Mouse (Mus musculus): ENCODE measurements around the gene Map3k5.

Map3k5 gene

GRCm38 (mm10) chr10:19935821-19936367, 1.6 kb downstream of the Map3k5 start:
- DNase-seq (ENCODE audit: low read depth): no peak

GRCm38 (mm10) chr10:19936961-19937708, 2.9 kb downstream of the Map3k5 start:
- DNase-seq (ENCODE audit: low read depth): no peak

GRCm38 (mm10) chr10:19938738-19939137, 4.5 kb downstream of the Map3k5 start:
- DNase-seq (ENCODE audit: low read depth): no peak

- DNase-seq (ENCODE audit: low read depth): peak; percentile 69
Measured at GRCm38 (mm10) chr10:19939282-19939705, 5.0 kb downstream of the Map3k5 start.

GRCm38 (mm10) chr10:19940127-19940526, 5.9 kb downstream of the Map3k5 start:
- DNase-seq (ENCODE audit: low read depth): no peak

- DNase-seq (ENCODE audit: low read depth): no peak
Measured at GRCm38 (mm10) chr10:19940626-19941025, 6.4 kb downstream of the Map3k5 start.

GRCm38 (mm10) chr10:19941063-19941462, 6.8 kb downstream of the Map3k5 start:
- DNase-seq (ENCODE audit: low read depth): peak; percentile 26

- no peak for DNase-seq (ENCODE audit: low read depth)
Measured at GRCm38 (mm10) chr10:19941914-19942313, 7.6 kb downstream of the Map3k5 start.

- no peak for DNase-seq (ENCODE audit: low read depth)
Measured at GRCm38 (mm10) chr10:19942621-19943020, 8.3 kb downstream of the Map3k5 start.

- no peak for DNase-seq (ENCODE audit: low read depth)
Measured at GRCm38 (mm10) chr10:19945651-19946050, 11.4 kb downstream of the Map3k5 start.

- no peak for DNase-seq (ENCODE audit: low read depth)
Measured at GRCm38 (mm10) chr10:19946644-19947043, 12.4 kb downstream of the Map3k5 start.

- DNase-seq (ENCODE audit: low read depth): no peak
Measured at GRCm38 (mm10) chr10:19947441-19947840, 13.2 kb downstream of the Map3k5 start.

- DNase-seq (ENCODE audit: low read depth): no peak
Measured at GRCm38 (mm10) chr10:19947901-19948300, 13.6 kb downstream of the Map3k5 start.

GRCm38 (mm10) chr10:19948381-19948780, 14.1 kb downstream of the Map3k5 start:
- no peak for DNase-seq (ENCODE audit: low read depth)

GRCm38 (mm10) chr10:19949106-19949505, 14.8 kb downstream of the Map3k5 start:
- no peak for DNase-seq (ENCODE audit: low read depth)

GRCm38 (mm10) chr10:19953032-19953761, 18.9 kb downstream of the Map3k5 start:
- DNase-seq (ENCODE audit: low read depth): no peak

GRCm38 (mm10) chr10:19954572-19954971, 20.3 kb downstream of the Map3k5 start:
- DNase-seq (ENCODE audit: low read depth): no peak

GRCm38 (mm10) chr10:19955817-19956216, 21.5 kb downstream of the Map3k5 start:
- DNase-seq (ENCODE audit: low read depth): no peak

- DNase-seq (ENCODE audit: low read depth): no peak
Measured at GRCm38 (mm10) chr10:19956745-19957144, 22.5 kb downstream of the Map3k5 start.

GRCm38 (mm10) chr10:19960831-19961380, 26.6 kb downstream of the Map3k5 start:
- no peak for DNase-seq (ENCODE audit: low read depth)

- DNase-seq (ENCODE audit: low read depth): peak; percentile 71
Measured at GRCm38 (mm10) chr10:19962746-19963145, 28.5 kb downstream of the Map3k5 start.

- no peak for DNase-seq (ENCODE audit: low read depth)
Measured at GRCm38 (mm10) chr10:19963206-19963605, 28.9 kb downstream of the Map3k5 start.

GRCm38 (mm10) chr10:19964105-19964504, 29.8 kb downstream of the Map3k5 start:
- no peak for DNase-seq (ENCODE audit: low read depth)
